Mouse (Mus musculus) liver, embryonic 11.5 days (tissue): Measurements from ENCODE around the gene Mybbp1a. TPM values are rescaled to one million over a fixed set of nuclear protein-coding genes. Genes with fewer than 3 reads are reported as not detected.

Experiments used
- ATAC-seq: fragments of 200-750 bp; cut with Nextera tagmentation; replicated peaks from 2 replicates; pipeline ENCODE4 v1.8.0; 2017; ENCODE audit warnings: moderate number of reproducible peaks, mild to moderate bottlenecking, moderate TSS enrichment, moderate library complexity; ENCODE audit not compliant: low FRiP score
- DNase-seq: peaks from one replicate; pipeline ENCODE4 v3.0.0-alpha.2; 2017; ENCODE audit warnings: low spot score
- H3K27ac ChIP-seq: fragments of 300-500 bp; sonication (generic); 2 replicates; pipeline ENCODE4 v1.5.1; 2014; ENCODE audit warnings: mild to moderate bottlenecking, low read depth, low read length, control low read depth
- H3K27me3 ChIP-seq: fragments of 300-500 bp; sonication (generic); replicated peaks from 2 replicates; pipeline ENCODE4 v1.6.1; 2014; ENCODE audit warnings: low read length, mixed read lengths; ENCODE audit not compliant: control insufficient read depth, insufficient read depth
- H3K36me3 ChIP-seq: fragments of 300-500 bp; sonication (generic); 2 replicates; pipeline ENCODE4 v1.6.1; 2014; ENCODE audit warnings: mild to moderate bottlenecking, low read length, moderate library complexity, mixed read lengths; ENCODE audit not compliant: control insufficient read depth, insufficient read depth
- H3K4me1 ChIP-seq: fragments of 300-500 bp; sonication (generic); replicated peaks from 2 replicates; pipeline ENCODE4 v1.6.1; 2014; ENCODE audit warnings: low read length, mixed read lengths; ENCODE audit not compliant: control insufficient read depth, insufficient read depth
- H3K4me2 ChIP-seq: fragments of 300-500 bp; sonication (generic); 2 replicates; pipeline ENCODE4 v1.6.1; 2014; ENCODE audit warnings: mild to moderate bottlenecking, control low read depth, moderate library complexity
- H3K4me3 ChIP-seq: fragments of 300-500 bp; sonication (generic); 2 replicates; pipeline ENCODE4 v1.5.1; 2014; ENCODE audit warnings: low read depth, low read length, control low read depth
- H3K9ac ChIP-seq: fragments of 300-500 bp; sonication (generic); 2 replicates; pipeline ENCODE4 v1.6.1; 2014; ENCODE audit warnings: low read depth, low read length, control low read depth
- H3K9me3 ChIP-seq: fragments of 300-500 bp; sonication (generic); 2 replicates; pipeline ENCODE4 v1.6.1; 2016; ENCODE audit warnings: low read length, inconsistent platforms, mixed read lengths; ENCODE audit not compliant: control insufficient read depth
- WGBS: fragments of 180-500 bp; shearing (Covaris S2); extraction: QIAGEN DNeasy Blood & Tissue Kit; methylation state at CpG from one replicate; pipeline ENCODE4 v1.1.7; 2014; 5-methylcytosine and 5-hydroxymethylcytosine counted together
- polyA plus RNA-seq: library from polyadenylated mRNA; unstranded; fragments of >200 nt; fragmentation: Nextera tagmentation; extraction: Ambion mirVana; gene quantifications from 2 replicates; pipeline ENCODE4 v1.2.1, GENCODE M21; 2014

Mybbp1a gene
- polyA plus RNA-seq = 263 and 272 TPM in 2 replicates

DNA sequence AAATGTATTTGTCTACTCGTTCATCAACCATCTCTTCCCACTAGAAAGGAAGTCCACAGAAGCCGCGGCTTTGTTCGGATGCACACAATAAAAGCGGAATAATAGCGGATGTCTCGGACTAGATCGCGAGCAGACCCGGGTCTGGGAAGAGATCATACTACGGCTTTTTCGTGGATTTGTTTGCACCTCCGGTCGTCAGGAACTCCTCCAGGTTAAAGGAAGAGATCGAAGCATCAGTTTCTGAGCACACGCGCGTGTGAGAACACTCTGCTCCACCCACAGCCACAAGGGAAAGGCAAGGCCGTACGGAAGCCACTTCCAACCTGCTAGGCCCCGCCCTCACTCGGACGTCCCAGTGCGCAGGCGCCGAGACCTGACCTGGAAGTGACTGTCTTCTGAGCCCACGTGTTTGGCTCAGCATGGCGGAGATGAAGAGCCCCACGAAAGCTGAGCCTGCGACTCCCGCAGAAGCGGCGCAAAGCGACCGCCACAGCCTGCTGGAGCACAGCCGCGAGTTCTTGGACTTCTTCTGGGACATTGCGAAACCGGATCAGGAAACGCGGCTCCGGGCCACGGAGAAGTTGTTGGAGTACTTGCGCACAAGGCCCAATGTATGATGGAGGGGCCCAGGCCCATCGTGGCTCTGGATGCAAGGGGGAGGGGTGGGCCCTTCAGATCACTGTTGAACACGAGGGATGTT lies at the start of gene Mybbp1a:
Gene Mybbp1a, plus strand, starts transcription at position 391 of the 700 bp plus-strand sequence.
- Histone ChIP-seq H3K27me3 (no peaks in the 10 kb centered on the region; the same call in 1 of the 2 replicates), H3K36me3 (peaks cover 38% of the 10 kb centered on the region), H3K9me3 (no peaks in the 10 kb centered on the region), H3K4me1 (peaks cover 20% of the 10 kb centered on the region), H3K27ac (peak within 1 kb of the TSS; percentile 72), H3K4me3 (peak within 1 kb of the TSS; percentile 90), H3K4me2 (peak within 1 kb of the TSS; percentile 96), H3K9ac (peak within 1 kb of the TSS; percentile 85)
- under 1% methylated on average over 46 of the region's 46 CpGs for WGBS
- peak; percentile 99 for DNase-seq
- peak; percentile 84 for ATAC-seq

DNA sequence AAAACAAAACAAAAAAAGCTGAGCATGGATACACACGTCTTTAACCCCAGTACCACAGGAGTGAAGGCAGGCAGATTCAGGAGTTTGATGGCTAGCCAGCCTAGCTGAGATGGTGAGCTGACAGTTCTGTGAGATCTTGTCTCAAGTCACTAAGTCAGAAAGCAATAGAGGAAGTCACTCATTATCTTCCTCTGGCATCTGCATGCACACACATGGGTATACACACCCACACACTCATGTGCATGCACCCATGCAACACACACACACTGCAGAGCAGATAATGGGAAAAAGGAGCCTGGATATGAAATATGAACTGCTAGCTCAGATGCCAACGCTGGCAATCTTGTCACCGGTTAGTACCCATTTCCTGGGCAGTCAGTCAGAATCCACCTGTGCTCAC lies 47.9 kb upstream of the Mybbp1a start:
- Histone ChIP-seq H3K27me3 (no peaks in the 10 kb centered on the region), H3K36me3 (0 out of 2 replicates have a peak, but pooled peaks cover 3% of the 10 kb centered on the region), H3K4me1 (no peaks in the 10 kb centered on the region), H3K27ac (no peak overlapping the region), H3K9ac (no peak overlapping the region), H3K4me2 (no peak overlapping the region), H3K9me3 (no peaks in the 10 kb centered on the region), H3K4me3 (no peak overlapping the region)
- WGBS = 79% methylated on average over 3 of the region's 3 CpGs
- no peak for ATAC-seq
- no peak for DNase-seq

DNA sequence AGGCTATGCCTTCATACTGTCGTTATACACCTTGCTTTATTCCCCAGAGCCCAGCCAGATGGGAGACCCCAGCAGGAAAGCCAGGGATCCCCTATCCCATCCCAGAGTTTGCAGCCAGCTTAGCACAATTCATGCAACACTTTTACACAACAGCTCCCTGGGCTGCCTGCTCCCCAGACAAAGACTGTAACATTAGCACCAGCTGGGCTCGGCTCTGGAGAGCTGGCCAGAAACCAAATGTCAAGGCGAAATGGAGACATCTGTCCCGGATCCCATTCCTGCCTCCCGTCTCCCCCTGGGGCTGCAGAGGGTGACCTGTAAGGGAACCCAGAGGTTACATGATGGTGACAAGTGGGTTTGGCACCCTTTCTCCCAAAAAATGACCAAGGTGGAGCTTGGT lies 47.5 kb upstream of the Mybbp1a start:
- H3K4me3 ChIP-seq = no peak overlapping the region
- no peak overlapping the region for H3K9ac ChIP-seq
- WGBS = 70% methylated on average over 5 of the region's 5 CpGs
- DNase-seq = no peak
- ATAC-seq = no peak
- H3K27ac ChIP-seq = no peak overlapping the region
- H3K27me3 ChIP-seq = no peaks in the 10 kb centered on the region
- H3K4me1 ChIP-seq = no peaks in the 10 kb centered on the region
- no peak overlapping the region for H3K4me2 ChIP-seq
- 0 out of 2 replicates have a peak, but pooled peaks cover 3% of the 10 kb centered on the region for H3K36me3 ChIP-seq
- H3K9me3 ChIP-seq = no peaks in the 10 kb centered on the region

DNA sequence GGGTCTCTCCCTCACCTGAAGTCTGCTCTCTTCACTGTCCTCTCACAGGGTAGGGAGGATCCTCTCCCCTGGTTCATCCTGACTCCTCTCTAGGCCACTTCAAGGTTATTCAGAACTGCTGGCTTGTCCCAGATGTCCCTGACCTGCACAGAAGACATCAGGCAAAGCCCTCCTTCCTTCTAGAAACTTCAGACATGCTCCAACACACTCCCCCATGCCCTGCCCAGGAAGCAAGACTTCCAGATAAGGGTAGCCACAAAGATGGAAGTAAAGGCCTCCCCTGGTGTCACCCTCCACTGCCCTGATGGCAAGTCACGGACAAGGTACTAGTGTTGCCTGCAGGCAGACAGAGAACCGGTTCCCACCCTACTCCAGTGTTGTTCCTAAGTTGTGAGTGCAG lies 46.5 kb upstream of the Mybbp1a start:
- Histone ChIP-seq H3K9ac (no peak overlapping the region), H3K4me3 (no peak overlapping the region), H3K36me3 (peaks cover 3% of the 10 kb centered on the region; the same call in 1 of the 2 replicates), H3K27me3 (no peaks in the 10 kb centered on the region), H3K4me2 (no peak overlapping the region), H3K4me1 (no peaks in the 10 kb centered on the region), H3K27ac (no peak overlapping the region), H3K9me3 (no peaks in the 10 kb centered on the region)
- ATAC-seq (no peak), DNase-seq (no peak)
- 45% methylated on average over 2 of the region's 2 CpGs for WGBS

DNA sequence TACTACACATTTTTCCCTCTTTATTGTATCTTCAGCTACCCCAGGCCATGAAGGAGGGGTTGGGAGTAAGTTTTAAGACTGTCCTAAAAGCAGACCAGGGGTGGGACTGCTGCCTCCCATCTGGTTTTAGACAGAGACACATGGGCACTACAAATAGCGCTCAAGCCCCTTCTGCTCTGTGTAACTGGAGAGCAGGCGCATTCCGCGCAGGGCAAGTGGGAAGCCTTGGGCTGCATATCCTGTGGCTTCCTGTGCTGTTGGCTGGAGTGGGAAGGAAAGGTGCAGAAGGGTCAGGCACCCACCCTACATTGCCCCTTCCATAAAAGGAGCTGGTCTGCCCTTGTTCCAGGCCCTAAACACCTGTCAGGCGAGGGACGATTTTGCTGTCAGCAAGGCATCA lies 45.5 kb upstream of the Mybbp1a start:
- ATAC-seq (no peak), DNase-seq (no peak)
- Histone ChIP-seq H3K27ac (no peak overlapping the region), H3K27me3 (no peaks in the 10 kb centered on the region), H3K4me3 (no peak overlapping the region), H3K4me2 (no peak overlapping the region), H3K4me1 (no peaks in the 10 kb centered on the region), H3K9ac (no peak overlapping the region), H3K9me3 (no peaks in the 10 kb centered on the region), H3K36me3 (peaks cover 7% of the 10 kb centered on the region; the same call in 1 of the 2 replicates)
- WGBS = 76% methylated on average over 6 of the region's 6 CpGs

DNA sequence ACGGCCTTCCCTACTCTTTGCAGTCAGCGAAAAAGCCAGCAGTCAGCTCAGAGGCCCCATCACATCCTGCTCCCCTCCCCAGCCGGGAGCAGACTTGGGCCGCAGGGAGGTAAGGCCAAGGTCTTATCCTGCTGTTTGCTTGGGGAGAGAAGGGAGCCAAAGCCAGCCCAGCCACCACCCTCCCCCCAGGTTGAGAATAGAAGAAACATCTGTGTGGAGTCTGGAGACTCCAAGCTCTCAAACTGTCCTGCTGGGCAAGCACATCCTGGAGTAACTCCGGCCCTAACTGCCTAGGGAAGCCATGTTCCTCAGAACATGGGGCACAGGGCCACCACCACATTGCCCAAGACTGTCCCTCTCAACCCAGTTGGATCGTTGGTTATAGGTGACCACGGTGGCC lies 44.5 kb upstream of the Mybbp1a start:
- Histone ChIP-seq H3K4me3 (no peak overlapping the region), H3K4me1 (no peaks in the 10 kb centered on the region), H3K27me3 (no peaks in the 10 kb centered on the region), H3K9me3 (no peaks in the 10 kb centered on the region), H3K9ac (no peak overlapping the region), H3K36me3 (peaks cover 7% of the 10 kb centered on the region; the same call in 1 of the 2 replicates), H3K4me2 (no peak overlapping the region), H3K27ac (no peak overlapping the region)
- WGBS = 69% methylated on average over 7 of the region's 7 CpGs
- no peak for DNase-seq
- ATAC-seq = no peak

DNA sequence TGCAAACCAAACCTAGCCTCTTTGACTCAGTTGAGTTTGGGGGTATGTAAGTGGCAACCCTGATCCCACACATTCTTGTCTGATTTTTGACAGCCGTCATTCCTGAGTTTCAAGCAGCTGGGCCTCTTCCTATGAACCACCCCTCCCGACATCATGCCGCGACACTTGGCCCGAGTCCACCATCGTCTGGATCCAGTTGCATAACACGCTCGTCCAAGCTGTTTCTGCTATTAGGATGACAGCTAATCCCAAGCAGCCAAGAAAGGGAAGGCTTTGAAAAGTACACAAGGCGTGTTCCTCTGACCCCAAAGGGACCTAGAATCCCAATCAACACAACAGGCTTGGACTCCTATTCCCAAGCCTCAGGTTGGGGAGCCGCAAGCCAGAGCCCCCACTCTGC lies 44.1 kb upstream of the Mybbp1a start:
- Histone ChIP-seq H3K27ac (no peak overlapping the region), H3K27me3 (no peaks in the 10 kb centered on the region), H3K4me1 (no peaks in the 10 kb centered on the region), H3K4me3 (no peak overlapping the region), H3K9me3 (no peaks in the 10 kb centered on the region), H3K4me2 (no peak overlapping the region), H3K36me3 (peaks cover 7% of the 10 kb centered on the region; the same call in 1 of the 2 replicates), H3K9ac (no peak overlapping the region)
- ATAC-seq = no peak
- DNase-seq = no peak
- WGBS = 87% methylated on average over 10 of the region's 10 CpGs

DNA sequence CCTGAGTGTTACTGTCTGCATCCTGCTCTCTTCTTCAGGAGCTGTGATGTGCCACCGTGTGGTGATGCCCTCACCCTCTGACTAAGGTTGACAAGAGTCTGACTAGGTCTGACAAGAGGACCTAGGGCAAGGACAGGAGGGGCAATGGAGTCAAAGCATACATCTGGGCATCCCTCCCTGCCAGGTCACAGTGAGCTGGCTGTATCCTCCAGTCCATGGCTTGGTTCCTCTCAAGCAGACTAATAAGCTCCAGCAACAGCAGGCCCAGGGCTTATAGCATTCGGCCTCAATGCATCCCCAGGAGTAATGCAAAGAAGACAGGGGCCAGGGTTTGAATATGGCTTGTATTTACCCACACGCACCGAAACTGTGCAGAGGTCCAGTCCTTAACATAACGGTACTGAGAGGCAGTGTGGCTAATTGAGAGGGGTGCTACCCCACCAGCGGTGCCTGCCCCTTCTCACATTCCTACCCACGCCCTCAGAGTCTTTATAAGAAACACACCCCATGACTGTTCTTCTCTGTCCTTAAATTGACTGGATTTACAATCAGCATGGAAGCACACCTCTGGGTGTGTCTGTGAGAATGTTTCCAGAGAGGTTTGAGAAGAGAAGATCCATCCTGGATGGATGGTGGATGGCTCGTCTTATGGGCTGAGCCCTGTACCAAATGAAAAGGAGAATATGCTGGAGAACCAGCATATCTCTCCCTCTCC lies 43.2 kb upstream of the Mybbp1a start:
- Histone ChIP-seq H3K4me3 (no peak overlapping the region), H3K27ac (no peak overlapping the region), H3K36me3 (peaks cover 6% of the 10 kb centered on the region; the same call in 1 of the 2 replicates), H3K9ac (no peak overlapping the region), H3K27me3 (no peaks in the 10 kb centered on the region), H3K4me2 (no peak overlapping the region), H3K4me1 (no peaks in the 10 kb centered on the region), H3K9me3 (no peaks in the 10 kb centered on the region)
- no peak for DNase-seq
- 86% methylated on average over 8 of the region's 8 CpGs for WGBS
- ATAC-seq = no peak
